Mouse (Mus musculus) heart, postnatal 0 days (tissue): ENCODE results near the gene Nipal3. TPM values are rescaled to one million over a fixed set of nuclear protein-coding genes. Genes with fewer than 3 reads are reported as not detected.

Experiments used
- ATAC-seq: fragments of 200-750 bp; cut with Nextera tagmentation; 2 replicates; pipeline ENCODE4 v1.8.0; 2017; ENCODE audit warnings: low read depth, moderate number of reproducible peaks, moderate library complexity; ENCODE audit not compliant: insufficient read depth
- DNase-seq: peaks from one replicate; pipeline ENCODE4 v3.0.0-alpha.2; 2016; ENCODE audit warnings: low spot score
- H3K27ac ChIP-seq: fragments of 300-500 bp; sonication (generic); 2 replicates; pipeline ENCODE4 v1.5.1; 2014; ENCODE audit warnings: low read depth, mild to moderate bottlenecking
- H3K27me3 ChIP-seq: fragments of 300-500 bp; sonication (generic); 2 replicates; pipeline ENCODE4 v1.6.1; 2014; ENCODE audit warnings: low read length, mixed read lengths; ENCODE audit not compliant: control insufficient read depth, insufficient read depth
- H3K36me3 ChIP-seq: fragments of 300-500 bp; sonication (generic); replicated peaks from 2 replicates; pipeline ENCODE4 v1.6.1; 2014; ENCODE audit warnings: low read length, mixed read lengths; ENCODE audit not compliant: control insufficient read depth, insufficient read depth
- H3K4me1 ChIP-seq: fragments of 300-500 bp; sonication (generic); 2 replicates; pipeline ENCODE4 v1.6.1; 2014; ENCODE audit warnings: antibody characterized with exemption; ENCODE audit not compliant: control insufficient read depth, insufficient read depth
- H3K4me2 ChIP-seq: fragments of 300-500 bp; sonication (generic); 2 replicates; pipeline ENCODE4 v1.6.1; 2014; ENCODE audit warnings: low read depth, mild to moderate bottlenecking, low read length, moderate library complexity
- H3K4me3 ChIP-seq: fragments of 300-500 bp; sonication (generic); 2 replicates; pipeline ENCODE4 v1.5.1; 2014; ENCODE audit warnings: low read depth, low read length
- H3K9ac ChIP-seq: fragments of 300-500 bp; sonication (generic); replicated peaks from 2 replicates; pipeline ENCODE4 v1.6.1; 2014; ENCODE audit warnings: low read depth, low read length, mixed read lengths
- H3K9me3 ChIP-seq: fragments of 300-500 bp; sonication (generic); replicated peaks from 2 replicates; pipeline ENCODE4 v1.6.1; 2016; ENCODE audit warnings: low read length; ENCODE audit not compliant: control insufficient read depth
- CTCF ChIP-seq: IDR thresholded peaks from 2 replicates; pipeline ENCODE4 v1.5.1; 2016; ENCODE audit warnings: antibody characterized with exemption, control low read depth, low read depth
- EP300 ChIP-seq: IDR thresholded peaks from 2 replicates; pipeline ENCODE4 v1.6.1; 2016; ENCODE audit warnings: antibody characterized with exemption, low read depth
- WGBS: fragments of 180-500 bp; shearing (Covaris S2); extraction: QIAGEN DNeasy Blood & Tissue Kit; methylation state at CpG from one replicate; pipeline ENCODE4 v1.1.7; 2014; 5-methylcytosine and 5-hydroxymethylcytosine counted together
- polyA plus RNA-seq: library from polyadenylated mRNA; unstranded; fragments of >200 nt; fragmentation: Nextera tagmentation; extraction: Ambion mirVana; gene quantifications from 2 replicates; pipeline ENCODE4 v1.2.1, GENCODE M21; 2015
- total RNA-seq: library from RNA; depleted of rRNA; stranded (reverse); fragments of >200 nt; gene quantifications from 2 replicates; pipeline ENCODE4 v1.2.3, GENCODE M21; 2014; ENCODE audit warnings: low replicate concordance

Gene Nipal3
- total and polyA plus RNA-seq, 2 experiments from 2014 or later = 4.7 to 28.7 TPM

GRCm38 (mm10) chr4:135514925-135515324 lies 20.1 kb upstream of the Nipal3 start:
- WGBS = 79% methylated on average over 14 of the region's 14 CpGs

GRCm38 (mm10) chr4:135513865-135514264 lies 19.0 kb upstream of the Nipal3 start:
- no peaks in the 10 kb centered on the region for H3K4me1 ChIP-seq
- no peak for DNase-seq
- no peak for ATAC-seq
- no peak overlapping the region for H3K4me2 ChIP-seq
- H3K4me3 ChIP-seq = no peak overlapping the region
- H3K27ac ChIP-seq = no peak overlapping the region
- no peak for TF ChIP-seq CTCF
- TF ChIP-seq EP300 = no peak
- H3K36me3 ChIP-seq = no peaks in the 10 kb centered on the region
- H3K27me3 ChIP-seq = no peaks in the 10 kb centered on the region
- 76% methylated on average over 7 of the region's 7 CpGs for WGBS
- no peak overlapping the region for H3K9ac ChIP-seq
- no peaks in the 10 kb centered on the region for H3K9me3 ChIP-seq

More at GRCm38 (mm10) chr4:135514925-135515324, 20.1 kb upstream of the Nipal3 start:
- H3K4me2 ChIP-seq = no peak overlapping the region
- H3K27ac ChIP-seq = no peak overlapping the region
- ATAC-seq (no peak), DNase-seq (no peak)
- no peaks in the 10 kb centered on the region for H3K36me3 ChIP-seq
- no peak overlapping the region for H3K4me3 ChIP-seq
- H3K9me3 ChIP-seq = no peaks in the 10 kb centered on the region
- H3K4me1 ChIP-seq = no peaks in the 10 kb centered on the region
- H3K9ac ChIP-seq = no peak overlapping the region
- no peak for TF ChIP-seq EP300
- no peak for TF ChIP-seq CTCF
- H3K27me3 ChIP-seq = no peaks in the 10 kb centered on the region

- H3K27ac ChIP-seq = no peak overlapping the region
- no peak for ATAC-seq
- H3K9me3 ChIP-seq = no peaks in the 10 kb centered on the region
- H3K36me3 ChIP-seq = no peaks in the 10 kb centered on the region
- H3K27me3 ChIP-seq = no peaks in the 10 kb centered on the region
- 70% methylated on average over 12 of the region's 12 CpGs for WGBS
- DNase-seq = no peak
- no peak overlapping the region for H3K9ac ChIP-seq
- no peak overlapping the region for H3K4me2 ChIP-seq
- H3K4me1 ChIP-seq = peaks cover 6% of the 10 kb centered on the region; the same call in 1 of the 2 replicates
- TF ChIP-seq EP300 = no peak
- TF ChIP-seq CTCF = no peak
- no peak overlapping the region for H3K4me3 ChIP-seq
These were observed 14.7 kb upstream of the Nipal3 start for GRCm38 (mm10) chr4:135509515-135509914.

- 20% methylated on average over 13 of the region's 13 CpGs for WGBS
- H3K36me3 ChIP-seq = no peaks in the 10 kb centered on the region
- H3K9me3 ChIP-seq = no peaks in the 10 kb centered on the region
- no peak overlapping the region for H3K4me3 ChIP-seq
- ATAC-seq (peak; percentile 47; the same call in 1 of the 2 replicates), DNase-seq (peak; percentile 83)
- no peaks in the 10 kb centered on the region for H3K27me3 ChIP-seq
- no peak overlapping the region for H3K27ac ChIP-seq
- no peak overlapping the region for H3K9ac ChIP-seq
- peak overlapping the region; percentile 28; the same call in 1 of the 2 replicates for H3K4me2 ChIP-seq
- peak; percentile 92 for TF ChIP-seq CTCF
- TF ChIP-seq EP300 = no peak
- H3K4me1 ChIP-seq = peaks cover 6% of the 10 kb centered on the region; the same call in 1 of the 2 replicates
These were observed 13.7 kb upstream of the Nipal3 start for GRCm38 (mm10) chr4:135508419-135509039.

- Histone ChIP-seq H3K9me3 (no peaks in the 10 kb centered on the region), H3K9ac (0 out of 2 replicates have a peak overlapping the region, but pooled peaks have one; percentile 8), H3K4me1 (peaks cover 6% of the 10 kb centered on the region; the same call in 1 of the 2 replicates), H3K4me3 (peak overlapping the region; percentile 33), H3K27me3 (no peaks in the 10 kb centered on the region), H3K4me2 (peak overlapping the region; percentile 59), H3K27ac (no peak overlapping the region), H3K36me3 (no peaks in the 10 kb centered on the region)
- DNase-seq (peak; percentile 27), ATAC-seq (0 out of 2 replicates have a peak, but pooled peaks have one; percentile 42)
- 11% methylated on average over 22 of the region's 22 CpGs for WGBS
- TF ChIP-seq CTCF (peak; percentile 61), EP300 (no peak)
These were observed 12.9 kb upstream of the Nipal3 start for GRCm38 (mm10) chr4:135507547-135508350.
